Mouse (Mus musculus) small intestine, adult 2 months (tissue): ENCODE measurements around the gene Ttc9.

Experiments
- CTCF ChIP-seq: fragments of 200-500 bp; IDR thresholded peaks from 2 replicates; pipeline ENCODE4 v1.5.1; 2012; ENCODE audit warnings: low read depth, mild to moderate bottlenecking, control low read depth, inconsistent platforms, low read length, moderate library complexity, mixed read lengths; ENCODE audit not compliant: insufficient replicate concordance, insufficient read length; ENCODE audit errors: extremely low read depth
- POLR2A ChIP-seq: fragments of 200-500 bp; IDR thresholded peaks from 2 replicates; pipeline ENCODE4 v1.6.1; 2012; ENCODE audit warnings: low read depth, mild to moderate bottlenecking, control low read depth, inconsistent platforms, low read length, moderate library complexity

DNA sequence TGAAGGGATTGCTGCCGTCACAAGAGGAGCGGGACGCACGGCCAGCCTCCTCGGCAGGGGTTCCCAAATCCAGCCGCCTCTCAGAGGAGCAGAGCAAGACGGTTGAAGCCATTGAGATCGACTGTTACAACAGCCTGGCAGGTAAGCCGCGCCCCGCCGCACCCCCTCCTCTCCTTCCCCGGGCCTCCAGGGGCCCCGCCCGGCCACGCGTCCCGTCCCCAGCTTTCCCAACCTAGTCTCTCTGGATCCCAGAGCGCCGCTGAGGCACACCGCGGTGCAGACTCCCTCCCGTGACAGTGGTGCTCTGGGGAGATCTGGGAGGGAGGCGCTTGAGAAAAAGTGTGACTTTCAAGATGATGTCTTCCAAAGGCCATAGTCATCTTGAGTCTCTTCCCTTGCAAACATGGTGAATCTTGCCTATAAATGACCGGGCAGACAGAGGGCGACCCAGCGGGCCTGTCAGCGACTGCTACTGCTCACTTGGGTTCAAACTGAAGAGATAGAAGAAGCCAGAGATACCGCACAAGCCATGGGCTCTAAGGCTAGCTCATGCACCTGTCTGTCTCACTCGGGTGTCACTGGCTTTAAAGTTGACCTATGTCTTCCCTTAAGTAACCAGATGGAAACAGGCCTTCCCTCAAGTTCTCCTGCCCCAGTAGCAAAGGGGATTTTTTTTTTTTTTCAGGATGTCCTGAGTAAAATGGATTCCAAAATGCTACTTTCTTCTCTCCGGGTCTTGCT lies 782 bp downstream of the Ttc9 start:
- TF ChIP-seq CTCF: no peak
- no peak for TF ChIP-seq POLR2A
